Comparison of ENCODE assay signal across 12 mouse cellular contexts in the genomic region with DNA sequence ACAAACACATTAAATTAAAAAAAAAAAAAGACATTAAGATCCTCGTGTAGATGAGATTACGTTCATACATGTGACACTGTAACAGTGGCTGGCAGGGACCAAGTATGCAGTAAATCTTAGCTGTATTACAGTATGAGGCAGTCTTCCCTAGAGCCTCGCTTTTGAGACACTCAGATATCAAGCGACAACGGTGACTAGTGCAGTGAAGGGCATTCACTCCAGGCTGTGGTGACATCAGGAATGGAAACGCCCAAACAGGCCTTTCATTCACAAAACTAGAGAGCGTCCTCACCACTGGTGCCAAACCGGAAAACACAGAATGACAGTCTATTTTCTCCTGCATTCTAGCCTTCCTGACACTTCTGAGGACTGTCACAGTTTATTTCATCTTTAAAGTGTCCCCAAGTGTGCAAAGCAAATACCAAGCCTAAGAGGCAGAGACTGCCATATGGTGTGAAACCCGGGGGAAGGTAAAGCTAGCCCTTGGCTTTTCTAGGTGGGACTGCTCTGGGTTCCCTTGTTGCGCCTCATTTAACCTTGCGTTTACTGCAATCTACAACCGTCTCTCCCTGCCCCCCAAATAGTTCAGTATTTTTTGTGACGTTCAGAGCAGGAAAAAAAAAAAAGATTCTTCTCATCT.
"Had no signal": no experiment of that assay in that cellular context is flagged by ENCODE, and none has a peak within 500 bp of the region (broad histone marks: within the 10 kb centered on the region; RNA-seq: fewer than 3 reads in every experiment).

No protein-coding gene starts in this region.

- H3K9me3 ChIP-seq: limb, embryonic 13.5 days; midbrain, embryonic 13.5 days had no signal

- H3K36me3 ChIP-seq: limb, embryonic 13.5 days; midbrain, embryonic 13.5 days had no signal

- ATAC-seq: intestine, postnatal 0 days; midbrain, embryonic 13.5 days had no signal

- H3K4me3 ChIP-seq: limb, embryonic 13.5 days; midbrain, embryonic 13.5 days had no signal

- DNase-seq: kidney, adult 8-10 months; kidney, postnatal 25 days; lung, adult 18-20 months; lung, postnatal 4 days; right cerebral cortex, postnatal 4 days; spleen, adult 18-20 months; thymus, adult 18-20 months; thymus, postnatal 14 days had no signal

- H3K27ac ChIP-seq: limb, embryonic 13.5 days; liver, embryonic 14.5 days; midbrain, embryonic 13.5 days had no signal

- H3K27me3 ChIP-seq: limb, embryonic 13.5 days; midbrain, embryonic 13.5 days had no signal

- H3K9ac ChIP-seq: limb, embryonic 13.5 days; liver, embryonic 14.5 days; midbrain, embryonic 13.5 days had no signal

- H3K4me2 ChIP-seq: limb, embryonic 13.5 days; midbrain, embryonic 13.5 days had no signal
